Mouse (Mus musculus) embryo, embryonic 10.5 days (tissue): ENCODE measurements around the gene Galnt16.

Source experiments
- DNase-seq: peaks from one replicate; pipeline ENCODE4 v3.0.0-alpha.2; 2015; ENCODE audit warnings: low spot score

Galnt16 gene

GRCm38 (mm10) chr12:80517977-80518376 is at the start of gene Galnt16:
Gene Galnt16 (plus strand): TSS chr12:80518277.
- DNase-seq: no peak

DNA sequence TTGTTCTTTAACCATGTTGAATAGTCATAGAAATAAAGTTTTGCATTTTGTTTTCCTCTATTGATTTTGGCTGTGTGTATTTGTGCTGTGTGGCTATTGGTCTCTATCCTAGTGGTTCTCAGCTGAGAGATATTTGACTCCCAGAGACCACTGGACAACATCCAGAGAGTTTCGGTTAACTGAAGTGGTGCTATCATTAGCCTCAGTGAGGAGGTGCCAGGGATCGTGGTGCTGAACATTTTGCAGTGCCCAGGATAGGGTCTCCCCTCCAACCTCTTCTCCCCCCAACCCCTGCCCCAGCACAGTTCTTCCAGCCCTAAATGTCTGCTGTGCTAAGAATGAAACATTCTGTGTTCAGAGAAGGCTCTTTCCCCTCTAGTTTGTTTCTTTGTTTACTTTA is 47.9 kb upstream of the Galnt16 start:
- no peak for DNase-seq

- DNase-seq: no peak
Measured at GRCm38 (mm10) chr12:80471926-80472325, 46.2 kb upstream of the Galnt16 start.

- DNase-seq: no peak
Measured at GRCm38 (mm10) chr12:80473731-80474130, 44.3 kb upstream of the Galnt16 start.

DNA sequence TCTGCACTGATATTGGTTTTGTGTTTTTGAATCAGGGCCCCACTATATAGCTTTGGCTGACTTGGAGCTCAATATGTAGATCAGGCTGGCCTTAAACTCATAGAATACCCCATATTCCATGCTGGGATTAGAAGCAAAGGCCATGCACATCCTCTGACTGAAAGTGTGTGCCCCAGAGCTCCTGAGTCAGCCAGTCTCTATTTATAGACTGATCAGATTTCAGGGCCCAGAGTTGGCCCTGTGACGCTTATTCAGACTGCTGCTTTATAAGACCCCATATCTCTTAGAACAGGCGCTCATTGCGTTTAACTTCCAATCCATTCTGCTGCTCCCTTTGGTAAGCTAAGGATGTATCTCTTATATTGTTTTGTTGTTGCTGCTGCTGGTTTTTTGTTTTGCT is 38.1 kb upstream of the Galnt16 start:
- DNase-seq: no peak

GRCm38 (mm10) chr12:80483397-80483796 is 34.7 kb upstream of the Galnt16 start:
- no peak for DNase-seq

DNA sequence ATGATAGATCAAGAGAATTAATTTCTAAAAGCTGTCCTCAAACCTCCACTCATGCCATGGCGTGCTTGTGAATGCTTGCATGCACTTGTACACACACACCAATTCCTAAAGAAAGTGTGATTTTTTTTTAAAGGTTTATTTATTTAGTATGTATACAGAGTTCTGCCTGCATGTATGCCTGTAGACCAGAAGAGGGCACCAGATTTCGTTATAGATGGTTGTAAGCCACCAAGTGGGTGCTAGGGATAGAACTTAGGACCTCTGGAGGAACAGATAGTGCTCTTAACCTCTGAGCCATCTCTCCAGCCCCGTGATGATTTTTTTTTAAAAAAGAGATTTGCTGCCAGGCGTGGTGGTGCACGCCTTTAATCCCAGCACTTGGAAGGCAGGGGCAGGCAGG is 24.8 kb upstream of the Galnt16 start:
- no peak for DNase-seq

GRCm38 (mm10) chr12:80495691-80496090 is 22.4 kb upstream of the Galnt16 start:
- no peak for DNase-seq

DNA sequence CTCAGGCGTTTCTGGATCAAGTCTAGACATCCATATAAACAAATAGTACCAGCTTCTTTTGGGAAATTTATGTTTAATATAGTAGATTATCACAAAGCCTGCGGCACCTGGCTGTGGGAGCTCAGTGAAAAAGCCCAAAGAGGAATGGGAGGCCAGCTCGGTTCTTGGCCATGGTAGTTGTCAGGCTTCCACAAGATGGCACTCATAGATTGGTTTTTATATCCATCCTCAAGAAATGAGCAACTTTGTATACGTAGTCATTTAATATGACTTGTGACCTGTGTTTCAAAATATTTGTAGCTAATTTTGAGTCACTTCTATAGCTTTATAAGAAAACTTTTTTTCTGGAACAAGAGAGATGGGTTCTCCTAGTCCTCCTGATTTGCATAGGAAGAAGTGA is 19.7 kb upstream of the Galnt16 start:
- DNase-seq: peak; percentile 16

- DNase-seq: no peak
Measured at GRCm38 (mm10) chr12:80500506-80500905, 17.6 kb upstream of the Galnt16 start.

- DNase-seq: no peak
Measured at GRCm38 (mm10) chr12:80504718-80505117, 13.4 kb upstream of the Galnt16 start.

- DNase-seq: peak; percentile 44
Measured at GRCm38 (mm10) chr12:80507041-80507745, 10.9 kb upstream of the Galnt16 start.

DNA sequence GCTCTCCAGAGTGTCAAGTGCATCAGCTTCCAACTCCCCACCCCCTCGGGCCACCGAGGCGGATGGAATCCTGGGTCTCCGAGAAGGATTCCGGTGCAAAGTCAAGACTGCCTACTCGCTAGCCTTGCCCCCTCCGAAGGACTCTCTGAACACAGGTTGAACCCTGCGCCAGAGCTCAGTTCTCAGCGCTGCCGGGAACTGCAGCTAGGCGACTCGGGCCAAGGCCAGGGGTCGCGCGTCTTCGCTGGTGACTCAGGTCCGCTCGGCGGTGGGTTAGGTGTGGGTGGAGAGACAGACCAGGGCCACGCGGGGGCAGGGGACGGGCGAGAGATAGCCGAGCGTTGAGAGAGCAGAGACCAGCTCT is 298 bp downstream of the Galnt16 start:
- peak; percentile 74 for DNase-seq

DNA sequence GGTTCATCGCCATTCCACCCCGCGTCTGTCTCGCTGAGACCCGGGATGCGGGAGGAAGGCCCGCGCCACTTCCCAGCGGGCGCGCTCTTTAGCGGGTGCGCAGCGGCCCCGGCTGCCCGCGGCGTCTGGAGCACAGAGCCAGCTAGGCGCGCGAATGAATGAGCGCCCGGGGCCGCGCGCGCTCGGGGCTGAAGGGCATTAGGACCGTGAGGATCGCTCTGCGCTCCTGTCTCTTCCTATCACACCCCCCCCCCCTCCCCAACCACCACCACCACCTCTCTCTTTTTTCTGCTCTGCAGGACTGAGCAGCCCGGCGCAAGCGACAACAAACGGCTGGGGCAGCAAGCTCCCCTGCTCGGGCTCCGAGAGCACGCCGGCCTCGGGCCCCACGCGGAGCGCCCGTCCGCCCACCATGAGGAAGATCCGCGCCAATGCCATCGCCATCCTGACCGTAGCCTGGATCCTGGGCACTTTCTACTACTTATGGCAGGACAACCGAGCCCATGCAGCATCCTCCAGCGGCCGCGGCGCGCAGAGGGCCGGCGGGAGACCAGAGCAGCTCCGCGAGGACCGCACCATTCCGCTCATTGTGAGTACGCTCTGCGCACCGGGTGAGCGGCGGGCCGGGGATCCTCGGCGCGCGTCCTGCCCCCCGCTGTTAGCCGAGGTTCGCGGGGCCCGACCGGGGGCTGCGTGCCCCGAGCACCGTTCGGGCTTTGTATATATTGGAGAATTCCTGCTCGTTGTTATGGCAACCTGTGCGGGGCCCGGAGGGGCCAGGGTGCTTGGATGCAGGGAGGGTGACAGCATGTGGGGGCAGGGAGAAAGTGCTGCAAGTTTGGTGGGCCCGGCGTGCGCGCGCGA is 912 bp downstream of the Galnt16 start:
- peak; percentile 80 for DNase-seq

- peak; percentile 81 for DNase-seq
Measured at GRCm38 (mm10) chr12:80519621-80520332, 1.7 kb downstream of the Galnt16 start.

DNA sequence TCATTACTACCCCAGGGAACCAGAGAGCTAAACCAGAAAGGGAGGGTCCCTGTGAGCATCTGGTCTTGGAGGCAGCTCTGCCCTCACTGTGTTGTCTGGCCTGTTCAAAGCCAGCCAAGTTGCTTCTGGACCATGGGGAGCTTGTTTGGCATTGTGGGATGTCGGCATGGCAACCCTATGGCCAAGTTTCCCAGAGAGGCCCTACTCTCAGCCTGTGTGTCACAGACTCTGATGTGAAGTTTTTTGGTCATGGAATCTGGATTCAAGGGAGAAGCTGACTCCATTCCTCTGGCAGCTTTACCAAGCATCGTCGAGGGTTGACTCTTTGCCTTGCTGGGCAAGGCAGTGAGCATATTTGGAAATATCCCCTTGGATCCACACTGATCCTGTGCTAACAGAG is 3.9 kb downstream of the Galnt16 start:
- DNase-seq: peak; percentile 29

DNA sequence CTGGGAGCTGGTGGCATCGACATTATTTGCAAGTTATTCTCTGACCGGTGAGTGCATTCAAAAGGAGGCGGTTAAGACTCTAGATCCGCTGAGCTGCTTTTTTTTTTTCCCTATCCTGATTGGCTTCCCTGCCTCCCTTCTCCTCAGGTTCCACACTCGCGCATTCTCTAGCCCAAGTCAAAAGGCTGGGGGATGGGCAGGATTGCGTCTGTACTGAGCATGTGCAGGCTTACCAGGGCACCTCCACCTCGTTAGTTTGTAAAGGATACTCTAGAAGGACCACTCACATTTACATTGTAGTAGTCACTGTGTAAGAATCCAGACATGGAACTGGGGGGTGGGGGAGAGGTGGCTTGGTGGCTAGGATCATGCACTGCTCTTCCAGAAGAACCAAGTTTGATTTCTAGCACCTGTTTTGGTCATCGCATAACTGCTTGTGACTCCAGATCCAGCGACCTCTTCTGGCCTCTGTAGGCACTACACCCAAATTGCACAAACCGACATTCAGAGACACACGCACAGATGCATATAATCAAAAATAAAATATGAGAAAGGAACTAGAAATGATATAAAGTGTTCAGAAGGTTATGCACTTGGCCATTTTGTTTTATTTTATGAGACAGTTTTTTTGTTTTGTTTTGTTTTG is 6.3 kb downstream of the Galnt16 start:
- DNase-seq: peak; percentile 78

- peak; percentile 22 for DNase-seq
Measured at GRCm38 (mm10) chr12:80525513-80525912, 7.4 kb downstream of the Galnt16 start.

GRCm38 (mm10) chr12:80526511-80526910 is 8.4 kb downstream of the Galnt16 start:
- DNase-seq: no peak

- DNase-seq: no peak
Measured at GRCm38 (mm10) chr12:80527727-80528389, 9.8 kb downstream of the Galnt16 start.

DNA sequence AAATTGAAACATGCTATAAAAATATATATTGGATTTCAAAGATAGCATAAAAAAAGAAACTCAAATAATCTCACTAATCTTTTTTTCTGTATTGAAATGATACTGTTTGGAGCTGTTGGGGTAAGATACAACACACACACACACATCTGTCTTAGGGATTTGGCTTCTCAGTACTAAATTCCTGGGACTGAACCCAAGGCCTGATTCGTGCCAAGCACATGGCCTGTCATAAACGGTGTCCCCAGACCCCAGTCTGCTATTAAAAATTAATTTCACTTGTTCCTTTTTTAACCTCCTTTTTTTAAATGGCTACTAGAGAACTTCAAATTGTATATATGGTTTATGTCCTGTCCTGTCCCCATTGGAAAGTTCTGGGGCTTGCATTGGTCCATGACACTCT is 12.0 kb downstream of the Galnt16 start:
- DNase-seq: no peak

DNA sequence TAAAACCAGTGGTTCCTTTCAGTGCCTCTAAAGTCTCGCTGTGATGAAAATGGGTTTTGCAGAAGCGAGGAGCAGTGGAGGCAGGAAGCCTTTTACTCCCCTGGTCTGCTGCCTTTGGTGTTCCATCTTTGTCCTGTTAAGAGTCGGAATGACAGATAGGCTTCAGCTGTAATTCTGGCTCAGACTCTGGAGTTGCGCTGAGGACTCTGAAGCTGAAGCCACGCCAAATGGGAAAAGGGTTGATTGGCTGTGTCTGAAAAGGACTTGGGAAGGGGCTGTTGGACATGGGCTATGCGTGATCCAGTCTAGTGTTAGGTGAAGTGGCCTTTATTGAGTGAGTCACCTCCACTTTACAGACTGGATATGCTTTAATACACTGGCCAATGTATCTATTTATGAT is 12.6 kb downstream of the Galnt16 start:
- no peak for DNase-seq
